Mouse (Mus musculus): ENCODE data around the gene Dnajc11.
A peak's percentile ranks its signal among the peaks of the same experiment; 100 is the strongest.

DNA sequence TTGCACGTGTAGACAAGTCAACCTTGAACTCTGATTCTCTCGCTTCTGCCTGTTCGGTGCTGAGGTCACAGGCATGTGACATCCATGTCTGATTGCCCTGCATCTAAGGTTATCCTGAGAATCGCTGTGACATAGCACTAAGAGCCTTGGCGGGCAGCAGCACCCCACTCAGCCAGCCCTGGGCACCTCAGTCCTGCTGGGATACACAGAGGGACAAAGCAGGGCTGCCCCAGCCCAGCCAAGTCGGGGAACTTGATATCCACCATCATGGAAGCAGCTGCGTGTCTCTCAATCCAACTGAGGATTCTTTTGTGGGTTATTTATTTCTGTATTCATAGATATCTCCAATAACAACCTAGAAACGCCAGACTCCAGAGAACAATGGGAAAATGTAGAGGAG is 24.7 kb upstream of the Dnajc11 start:
- TF ChIP-seq POLR2A (IDR thresholded peaks at IDR 0.05; ENCODE audit: insufficient read length, low read depth) (no peak), MYOG (IDR thresholded peaks at IDR 0.05; ENCODE audit: control insufficient read depth in 1 of 3, insufficient read depth in 1 of 3, insufficient read length in 2 of 3, low read depth in 2 of 3) (peak in 1 of 3 experiments; percentile 19), MAX (IDR thresholded peaks at IDR 0.05; ENCODE audit: low read depth) (no peak), E2F4 (IDR thresholded peaks at IDR 0.05; ENCODE audit: insufficient read depth) (no peak), MYOD1 (IDR thresholded peaks at IDR 0.05; ENCODE audit: control insufficient read depth in 1 of 3, insufficient read length in 2 of 3, low read depth in 2 of 3) (no peak), USF1 (IDR thresholded peaks at IDR 0.05; ENCODE audit: low read depth) (no peak), POLR2AphosphoS2 (IDR thresholded peaks at IDR 0.05; ENCODE audit: insufficient read length, low read depth) (no peak), TCF3 (IDR thresholded peaks at IDR 0.05; ENCODE audit: insufficient read length, low read depth) (no peak), TCF12 (IDR thresholded peaks at IDR 0.05; ENCODE audit: insufficient read depth, poor library complexity, severe bottlenecking) (no peak), CEBPB (IDR thresholded peaks at IDR 0.05; ENCODE audit: insufficient read depth, poor library complexity, severe bottlenecking) (no peak), SRF (IDR thresholded peaks at IDR 0.05; ENCODE audit: control insufficient read depth, insufficient read length, low read depth) (no peak), REST (IDR thresholded peaks at IDR 0.05; ENCODE audit: insufficient read depth, insufficient read length) (no peak)
